Comparison of ENCODE assay signal across 8 mouse cellular contexts in the genomic region with DNA sequence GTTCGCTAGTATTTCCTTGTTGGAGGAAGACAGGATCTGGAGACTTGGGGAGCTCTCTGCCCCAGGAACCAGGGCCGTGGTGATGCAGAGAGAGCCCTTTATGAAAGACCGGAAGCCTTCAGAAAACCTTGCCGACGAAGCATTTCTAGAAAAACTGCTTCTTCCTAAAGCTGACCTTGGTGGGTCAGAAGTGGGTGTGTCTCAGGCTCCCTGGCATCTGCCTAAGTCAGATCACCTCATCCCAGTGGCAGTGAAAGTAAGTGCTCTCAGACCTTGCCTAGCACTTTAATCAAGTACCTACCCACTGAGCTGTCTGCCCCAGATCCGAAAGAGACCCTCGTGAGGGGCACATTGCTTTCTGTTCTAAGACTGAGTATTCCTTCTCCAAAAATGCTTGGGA. TPM values are rescaled to one million over a fixed set of nuclear protein-coding genes. Genes with fewer than 3 reads are reported as not detected.
DNase-seq lines count a peak whose midpoint lies in the region; ATAC-seq lines count a peak whose summit lies in the region.

No protein-coding gene starts in this region.

- DNase-seq in heart, postnatal 36 days = no peak
- peak; percentile 43 for DNase-seq in ZHBTc4 (ENCODE audit: low read depth, low spot score)
- no peak for DNase-seq in frontal cortex, postnatal 36 days (ENCODE audit: low spot score in 2 of 2)
- DNase-seq in left cerebral cortex, postnatal 4 days = no peak
- no peak for DNase-seq in kidney, postnatal 25 days

- H3K4me1 ChIP-seq in heart, embryonic 16.5 days (ENCODE audit: control insufficient read depth, insufficient read depth, low read length) = peaks cover 14% of the 10 kb centered on the region
- H3K4me1 ChIP-seq in hindbrain, embryonic 12.5 days = peaks cover 11% of the 10 kb centered on the region
- H3K4me1 ChIP-seq in midbrain, embryonic 12.5 days = peaks cover 12% of the 10 kb centered on the region

- peak overlapping the region; percentile 84 for H3K4me3 ChIP-seq in heart, embryonic 16.5 days (ENCODE audit: low read length)
- H3K4me3 ChIP-seq in hindbrain, embryonic 12.5 days = peak overlapping the region; percentile 64
- H3K4me3 ChIP-seq in midbrain, embryonic 12.5 days = peak overlapping the region; percentile 80

- peak overlapping the region; percentile 95 for H3K27ac ChIP-seq in heart, embryonic 16.5 days (ENCODE audit: low read length)
- H3K27ac ChIP-seq in hindbrain, embryonic 12.5 days = peak overlapping the region; percentile 95
- H3K27ac ChIP-seq in midbrain, embryonic 12.5 days (replicated peaks) = peak overlapping the region; percentile 97; the same call in 1 of the 2 replicates

- 62% methylated on average over 7 of the region's 7 CpGs for WGBS in heart, embryonic 16.5 days
- 76% methylated on average over 7 of the region's 7 CpGs for WGBS in hindbrain, embryonic 12.5 days
- WGBS in midbrain, embryonic 12.5 days = 77% methylated on average over 7 of the region's 7 CpGs

- no peak for ATAC-seq in heart, embryonic 16.5 days (replicated peaks; ENCODE audit: extremely low read depth, insufficient read depth, low FRiP score)
- no peak for ATAC-seq in hindbrain, embryonic 12.5 days (ENCODE audit: low FRiP score)
- no peak for ATAC-seq in midbrain, embryonic 12.5 days (ENCODE audit: low FRiP score, low read depth)

- H3K4me2 ChIP-seq in heart, embryonic 16.5 days (ENCODE audit: low read depth, low read length) = peak overlapping the region; percentile 85
- peak overlapping the region; percentile 85 for H3K4me2 ChIP-seq in hindbrain, embryonic 12.5 days (replicated peaks)
- peak overlapping the region; percentile 86 for H3K4me2 ChIP-seq in midbrain, embryonic 12.5 days (replicated peaks)

- H3K27me3 ChIP-seq in heart, embryonic 16.5 days (ENCODE audit: control insufficient read depth, insufficient read depth, low read length) = no peaks in the 10 kb centered on the region
- H3K27me3 ChIP-seq in hindbrain, embryonic 12.5 days = no peaks in the 10 kb centered on the region
- H3K27me3 ChIP-seq in midbrain, embryonic 12.5 days = no peaks in the 10 kb centered on the region

- H3K9me3 ChIP-seq in heart, embryonic 16.5 days (replicated peaks; ENCODE audit: control insufficient read depth, low read length) = no peaks in the 10 kb centered on the region
- H3K9me3 ChIP-seq in hindbrain, embryonic 12.5 days (replicated peaks) = no peaks in the 10 kb centered on the region
- H3K9me3 ChIP-seq in midbrain, embryonic 12.5 days = no peaks in the 10 kb centered on the region

- H3K9ac ChIP-seq in heart, embryonic 16.5 days (ENCODE audit: low read length) = peak overlapping the region; percentile 88
- H3K9ac ChIP-seq in hindbrain, embryonic 12.5 days = peak overlapping the region; percentile 81
- H3K9ac ChIP-seq in midbrain, embryonic 12.5 days (replicated peaks) = peak overlapping the region; percentile 88

- intact Hi-C loops in heart, postnatal 36 days (cut with DNase I) = loop anchor here (2.0 to 10.0 kb wide), 2 partner anchors 18 to 370 kb away; partner anchors contain the start of genes Kdm7a and Ndufb2
- intact Hi-C loops in left cerebral cortex, postnatal 4 days (cut with DNase I) = no loop called here

- H3K36me3 ChIP-seq in heart, embryonic 16.5 days (ENCODE audit: control insufficient read depth, insufficient read depth) = 0 out of 2 replicates have a peak, but pooled peaks cover under 1% of the 10 kb centered on the region
- H3K36me3 ChIP-seq in hindbrain, embryonic 12.5 days = peaks cover 27% of the 10 kb centered on the region
- peaks cover 24% of the 10 kb centered on the region for H3K36me3 ChIP-seq in midbrain, embryonic 12.5 days

RNA-seq across cellular contexts. Expression of gene Adck2, which starts 1.3 kb away (rescaled TPM):
- polyA plus RNA-seq in heart, embryonic 16.5 days (2015; fragmentation: Nextera tagmentation; extraction: Ambion mirVana) = 19.3 and 19.5 TPM in 2 replicates
- total RNA-seq in heart, postnatal 36 days (2021) = 10 to 100 TPM; 14.0 to 15.8 TPM
- polyA plus RNA-seq in hindbrain, embryonic 12.5 days (2016; fragmentation: Nextera tagmentation; extraction: Ambion mirVana) = 39.5 and 40.4 TPM in 2 replicates
- 35.9 and 36.9 TPM in 2 replicates for polyA plus RNA-seq in midbrain, embryonic 12.5 days (2016; fragmentation: Nextera tagmentation; extraction: Ambion mirVana)
- total RNA-seq in left cerebral cortex, postnatal 4 days (2021) = 10 to 100 TPM; 31.2 to 33.2 TPM

RNA-seq across cellular contexts. Expression of gene Gm42420, which starts 10.6 kb away (rescaled TPM):
- 3.2 TPM in 1 of 2 replicates, not detected in the other for polyA plus RNA-seq in heart, embryonic 16.5 days (2015; fragmentation: Nextera tagmentation; extraction: Ambion mirVana)
- under 1 TPM in 1 of 2 experiments, not detected in 1; 0.72 TPM for total RNA-seq in heart, postnatal 36 days (2021)
- 0.65 TPM in 1 of 2 replicates, not detected in the other for polyA plus RNA-seq in hindbrain, embryonic 12.5 days (2016; fragmentation: Nextera tagmentation; extraction: Ambion mirVana)
- 0.37 and 1.2 TPM in 2 replicates for polyA plus RNA-seq in midbrain, embryonic 12.5 days (2016; fragmentation: Nextera tagmentation; extraction: Ambion mirVana)
- total RNA-seq in left cerebral cortex, postnatal 4 days (2021) = under 1 TPM in 1 of 2 experiments, not detected in 1; 0.77 TPM

RNA-seq across cellular contexts. Expression of gene Dennd2a, which starts 17.3 kb away (rescaled TPM):
- 10.0 and 12.2 TPM in 2 replicates for polyA plus RNA-seq in heart, embryonic 16.5 days (2015; fragmentation: Nextera tagmentation; extraction: Ambion mirVana)
- total RNA-seq in heart, postnatal 36 days (2021) = 1 to 10 TPM; 6.8 to 7.4 TPM
- 49.0 TPM in 2 replicates for polyA plus RNA-seq in hindbrain, embryonic 12.5 days (2016; fragmentation: Nextera tagmentation; extraction: Ambion mirVana)
- 61.4 and 68.5 TPM in 2 replicates for polyA plus RNA-seq in midbrain, embryonic 12.5 days (2016; fragmentation: Nextera tagmentation; extraction: Ambion mirVana)
- total RNA-seq in left cerebral cortex, postnatal 4 days (2021) = 10 to 100 TPM; 25.9 to 27.0 TPM

RNA-seq across cellular contexts. Expression of gene Ndufb2, which starts 17.4 kb away (rescaled TPM):
- 696 and 711 TPM in 2 replicates for polyA plus RNA-seq in heart, embryonic 16.5 days (2015; fragmentation: Nextera tagmentation; extraction: Ambion mirVana)
- total RNA-seq in heart, postnatal 36 days (2021) = 100 to 1,000 TPM; 703 to 715 TPM
- polyA plus RNA-seq in hindbrain, embryonic 12.5 days (2016; fragmentation: Nextera tagmentation; extraction: Ambion mirVana) = 255 and 307 TPM in 2 replicates
- 267 and 275 TPM in 2 replicates for polyA plus RNA-seq in midbrain, embryonic 12.5 days (2016; fragmentation: Nextera tagmentation; extraction: Ambion mirVana)
- total RNA-seq in left cerebral cortex, postnatal 4 days (2021) = 100 to 1,000 TPM; 146 to 170 TPM
